Mouse (Mus musculus): ENCODE measurements around the gene Atxn7l3.

GRCm38 (mm10) chr11:102316572-102317297 lies 20.3 kb upstream of the Atxn7l3 start:
- TF ChIP-seq CTCF (conservative IDR thresholded peaks at IDR 0.05; ENCODE audit: low read length) (no peak), NANOG (IDR thresholded peaks at IDR 0.05; ENCODE audit: borderline replicate concordance, low read length) (no peak), POU5F1 (IDR thresholded peaks at IDR 0.05; ENCODE audit: borderline replicate concordance, low read length) (no peak)

Data from E14TG2a.4 (cell line).